In the genomic region with DNA sequence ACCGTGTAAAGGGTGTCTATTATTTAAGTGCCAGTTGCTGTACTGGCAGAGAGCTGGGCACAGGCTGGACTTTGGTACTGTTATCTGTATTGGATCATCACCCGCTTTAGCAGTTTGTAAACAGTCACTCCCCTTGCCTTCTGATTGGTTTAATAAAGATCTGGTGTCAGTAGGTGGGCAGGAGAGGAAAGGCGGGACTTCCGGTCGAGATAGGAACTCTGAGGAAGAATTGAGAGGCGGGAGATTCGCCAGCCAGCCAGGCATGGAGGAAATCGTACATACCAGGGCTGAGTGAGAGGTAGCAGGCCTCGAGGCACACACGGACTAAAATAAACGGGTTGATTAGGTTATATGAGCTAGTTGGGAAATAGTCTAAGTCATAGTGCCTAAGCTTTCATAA, we compare ENCODE assay signal across 9 mouse cellular contexts. TPM values are rescaled to one million over a fixed set of nuclear protein-coding genes. Genes with fewer than 3 reads are reported as not detected.
DNase-seq lines count a peak whose midpoint lies in the region; ATAC-seq and TF ChIP-seq lines count a peak whose summit lies in the region.
"Had no signal": no experiment of that assay in that cellular context is flagged by ENCODE, and none has a peak within 500 bp of the region (broad histone marks: within the 10 kb centered on the region; RNA-seq: fewer than 3 reads in every experiment).

No protein-coding gene starts in this region.

- no peaks in the 10 kb centered on the region for H3K36me3 ChIP-seq in liver, embryonic 16.5 days (ENCODE audit: control insufficient read depth, insufficient read depth)
- no peaks in the 10 kb centered on the region for H3K36me3 ChIP-seq in stomach, postnatal 0 days (ENCODE audit: control insufficient read depth, insufficient read depth, low read length)
- H3K36me3 ChIP-seq: embryonic facial prominence, embryonic 12.5 days had no signal

- TF ChIP-seq CTCF in stomach, postnatal 0 days (IDR thresholded peaks at IDR 0.05; ENCODE audit: low read depth) = no peak
- TF ChIP-seq CTCF in cerebellum, adult 2 months (IDR thresholded peaks at IDR 0.05; ENCODE audit: borderline replicate concordance, insufficient read depth, low read depth, low read length) = no peak

- H3K4me1 ChIP-seq in liver, embryonic 16.5 days (ENCODE audit: control insufficient read depth, low read depth, low read length) = peaks cover 6% of the 10 kb centered on the region
- no peaks in the 10 kb centered on the region for H3K4me1 ChIP-seq in stomach, postnatal 0 days (replicated peaks; ENCODE audit: control insufficient read depth, insufficient read depth)
- 0 out of 2 replicates have a peak, but pooled peaks cover 3% of the 10 kb centered on the region for H3K4me1 ChIP-seq in cerebellum, adult 2 months (ENCODE audit: control insufficient read depth, insufficient read depth, low read length)
- H3K4me1 ChIP-seq: embryonic facial prominence, embryonic 12.5 days had no signal

- H3K4me3 ChIP-seq in liver, embryonic 16.5 days (ENCODE audit: low read depth, low read length) = peak overlapping the region; percentile 18; the same call in 1 of the 2 replicates
- H3K4me3 ChIP-seq in stomach, postnatal 0 days (ENCODE audit: low read depth, low read length) = no peak overlapping the region
- no peak overlapping the region for H3K4me3 ChIP-seq in cerebellum, adult 2 months (replicated peaks; ENCODE audit: insufficient read depth, low read depth, low read length)
- H3K4me3 ChIP-seq: embryonic facial prominence, embryonic 12.5 days had no signal

- TF ChIP-seq EP300 in stomach, postnatal 0 days (optimal IDR thresholded peaks at IDR 0.05) = no peak

- no peak overlapping the region for H3K9ac ChIP-seq in liver, embryonic 16.5 days (ENCODE audit: low read depth, low read length)
- no peak overlapping the region for H3K9ac ChIP-seq in stomach, postnatal 0 days (ENCODE audit: low read length)
- H3K9ac ChIP-seq: embryonic facial prominence, embryonic 12.5 days had no signal

- TF ChIP-seq POLR2A in cerebellum, adult 2 months (IDR thresholded peaks at IDR 0.05; ENCODE audit: borderline replicate concordance, insufficient read depth, low read length) = no peak

- peak overlapping the region; percentile 46 for H3K4me2 ChIP-seq in liver, embryonic 16.5 days (ENCODE audit: low read depth, low read length)
- no peak overlapping the region for H3K4me2 ChIP-seq in stomach, postnatal 0 days (replicated peaks; ENCODE audit: low read depth)
- H3K4me2 ChIP-seq: embryonic facial prominence, embryonic 12.5 days had no signal

- peak; percentile 36 to 41 for DNase-seq in urinary bladder, adult 18-20 months (ENCODE audit: low spot score in 2 of 2)
- DNase-seq in urinary bladder, postnatal 10 days (ENCODE audit: low spot score) = no peak
- peak; percentile 32 for DNase-seq in brain, adult 2 months (ENCODE audit: low read depth, low spot score)
- peak; percentile 55 for DNase-seq in heart, postnatal 4 days
- peak; percentile 76 for DNase-seq in stomach, postnatal 0 days (ENCODE audit: low spot score)
- DNase-seq in cerebellum, adult 2 months = no peak
- no peak for DNase-seq in cerebellum, adult 11-12 months

- ATAC-seq in liver, embryonic 16.5 days (ENCODE audit: low read depth) = peak; percentile 92
- peak; percentile 91 for ATAC-seq in stomach, postnatal 0 days (ENCODE audit: low FRiP score, low TSS enrichment)

- H3K27me3 ChIP-seq in liver, embryonic 16.5 days (ENCODE audit: control insufficient read depth, insufficient read depth, low read depth, low read length) = no peaks in the 10 kb centered on the region
- H3K27me3 ChIP-seq in stomach, postnatal 0 days (ENCODE audit: control insufficient read depth, insufficient read depth, low read length) = no peaks in the 10 kb centered on the region
- no peaks in the 10 kb centered on the region for H3K27me3 ChIP-seq in cerebellum, adult 2 months (ENCODE audit: control insufficient read depth, insufficient read depth, low read length)
- H3K27me3 ChIP-seq: embryonic facial prominence, embryonic 12.5 days had no signal

- no peaks in the 10 kb centered on the region for H3K9me3 ChIP-seq in liver, embryonic 16.5 days (replicated peaks; ENCODE audit: control insufficient read depth, low read length)
- no peaks in the 10 kb centered on the region for H3K9me3 ChIP-seq in stomach, postnatal 0 days (ENCODE audit: control insufficient read depth, low read length)
- H3K9me3 ChIP-seq: embryonic facial prominence, embryonic 12.5 days had no signal

- whole genome bisulfite sequencing in liver, embryonic 16.5 days (ENCODE audit: insufficient replicate concordance) = 20% methylated on average over 11 of the region's 11 CpGs
- 29% methylated on average over 11 of the region's 11 CpGs for WGBS in stomach, postnatal 0 days
- 42% methylated on average over 11 of the region's 11 CpGs for WGBS in cerebellum, adult 2 months

- H3K27ac ChIP-seq in liver, embryonic 16.5 days (ENCODE audit: low read length) = no peak overlapping the region
- no peak overlapping the region for H3K27ac ChIP-seq in stomach, postnatal 0 days (replicated peaks)
- H3K27ac ChIP-seq in cerebellum, adult 2 months (ENCODE audit: insufficient read depth, low read length) = no peak overlapping the region
- H3K27ac ChIP-seq: embryonic facial prominence, embryonic 12.5 days had no signal

RNA-seq across cellular contexts. Expression of a gene that starts 7.7 kb away (rescaled TPM):
- total RNA-seq in heart, postnatal 4 days (2021) = 100 to 1,000 TPM; 219 to 221 TPM
- 205 and 211 TPM in 2 replicates for polyA plus RNA-seq in liver, embryonic 16.5 days (2015; fragmentation: Nextera tagmentation; extraction: Ambion mirVana)
- 308 and 318 TPM in 2 replicates for polyA plus RNA-seq in stomach, postnatal 0 days (2015; fragmentation: Nextera tagmentation; extraction: Ambion mirVana)
- 253 and 255 TPM in 2 replicates for polyA plus RNA-seq in cerebellum, adult 2 months (2012; rRNA removed)

RNA-seq across cellular contexts. Expression of a gene that starts 16.1 kb away (rescaled TPM):
- total RNA-seq in heart, postnatal 4 days (2021) = 1 to 10 TPM; 1.9 to 2.4 TPM
- 3.4 and 4.9 TPM in 2 replicates for polyA plus RNA-seq in liver, embryonic 16.5 days (2015; fragmentation: Nextera tagmentation; extraction: Ambion mirVana)
- polyA plus RNA-seq in stomach, postnatal 0 days (2015; fragmentation: Nextera tagmentation; extraction: Ambion mirVana) = 0.50 and 0.52 TPM in 2 replicates
- polyA plus RNA-seq in cerebellum, adult 2 months (2012; rRNA removed) = not detected in 2 replicates
- polyA plus RNA-seq: embryonic facial prominence, embryonic 12.5 days had no signal

RNA-seq across cellular contexts. Expression of a gene that starts 26.0 kb away (rescaled TPM):
- under 1 TPM; 0.14 to 0.31 TPM for total RNA-seq in heart, postnatal 4 days (2021)
- polyA plus RNA-seq in liver, embryonic 16.5 days (2015; fragmentation: Nextera tagmentation; extraction: Ambion mirVana) = 0.46 and 0.57 TPM in 2 replicates
- polyA plus RNA-seq in stomach, postnatal 0 days (2015; fragmentation: Nextera tagmentation; extraction: Ambion mirVana) = 1.2 and 1.3 TPM in 2 replicates
- 24.4 and 26.5 TPM in 2 replicates for polyA plus RNA-seq in cerebellum, adult 2 months (2012; rRNA removed)

RNA-seq across cellular contexts. Expression of a gene that starts 26.3 kb away (rescaled TPM):
- not detected for total RNA-seq in heart, postnatal 4 days (2021)
- not detected in 2 replicates for polyA plus RNA-seq in liver, embryonic 16.5 days (2015; fragmentation: Nextera tagmentation; extraction: Ambion mirVana)
- not detected in 2 replicates for polyA plus RNA-seq in stomach, postnatal 0 days (2015; fragmentation: Nextera tagmentation; extraction: Ambion mirVana)
- polyA plus RNA-seq in cerebellum, adult 2 months (2012; rRNA removed) = not detected in 2 replicates

RNA-seq across cellular contexts. Expression of a gene that starts 36.3 kb away (rescaled TPM):
- not detected for total RNA-seq in heart, postnatal 4 days (2021)
- polyA plus RNA-seq in liver, embryonic 16.5 days (2015; fragmentation: Nextera tagmentation; extraction: Ambion mirVana) = not detected in 2 replicates
- not detected in 2 replicates for polyA plus RNA-seq in stomach, postnatal 0 days (2015; fragmentation: Nextera tagmentation; extraction: Ambion mirVana)
- polyA plus RNA-seq in cerebellum, adult 2 months (2012; rRNA removed) = not detected in 2 replicates
- polyA plus RNA-seq: embryonic facial prominence, embryonic 12.5 days had no signal

Comparison
In these comparisons a context has a peak if more than half of its experiments do, and no peak if none do; other contexts are left out.
1. DNase-seq: peak in urinary bladder, adult 18-20 months (2 of 2), brain, adult 2 months (single experiment), heart, postnatal 4 days (single experiment) and stomach, postnatal 0 days (single experiment); none in urinary bladder, postnatal 10 days (single experiment), cerebellum, adult 2 months (0 of 2) and cerebellum, adult 11-12 months (single experiment).
2. RNA of a gene that starts 26.0 kb away (polyA plus RNA-seq): 24.4 to 26.5 TPM in cerebellum, adult 2 months; 1.2 to 1.3 TPM in stomach, postnatal 0 days and 0.46 to 0.57 TPM in liver, embryonic 16.5 days; every median in the first group is over 10 times any median in the second.